ENCODE assay signal across 14 mouse cellular contexts in the genomic region with DNA sequence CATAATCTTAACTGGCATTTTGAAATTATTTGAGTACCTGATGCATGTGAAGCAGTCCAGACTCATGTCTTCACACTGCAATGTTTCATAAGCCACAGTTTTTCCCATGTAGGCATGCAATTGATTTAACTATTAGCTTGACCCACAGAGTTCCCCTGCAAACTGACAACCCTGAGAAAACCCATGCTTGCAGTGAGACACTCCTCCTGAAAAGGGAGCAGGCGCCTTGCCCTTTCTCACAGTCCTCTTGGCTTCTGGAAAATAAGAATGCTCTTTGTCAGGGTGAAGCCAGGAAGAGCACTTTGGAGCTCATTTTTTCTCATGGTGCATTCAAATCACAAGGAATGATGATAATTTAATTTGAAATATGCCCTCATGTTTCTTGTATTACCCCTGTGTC.
"Had no signal": no experiment of that assay in that cellular context is flagged by ENCODE, and none has a peak within 500 bp of the region (broad histone marks: within the 10 kb centered on the region; RNA-seq: fewer than 3 reads in every experiment).

No protein-coding gene starts in this region.

- H3K9ac ChIP-seq: kidney, embryonic 15.5 days; limb, embryonic 15.5 days; liver, embryonic 12.5 days; lung, embryonic 14.5 days; neural tube, embryonic 15.5 days had no signal

- H3K27ac ChIP-seq: limb, embryonic 15.5 days; liver, embryonic 12.5 days; midbrain, embryonic 10.5 days; neural tube, embryonic 15.5 days had no signal

- ATAC-seq: liver, embryonic 12.5 days had no signal

- DNase-seq: kidney, postnatal 25 days; layer of hippocampus, adult 9-11 months; layer of hippocampus, postnatal 36 days; lung, embryonic 14.5 days; lung, postnatal 10 days; lung, postnatal 4 days; midbrain, embryonic 14.5 days; thymus, postnatal 4 days had no signal

- H3K4me1 ChIP-seq: limb, embryonic 15.5 days; liver, embryonic 12.5 days; midbrain, embryonic 10.5 days had no signal

- H3K4me2 ChIP-seq: kidney, embryonic 15.5 days; limb, embryonic 15.5 days; liver, embryonic 12.5 days; lung, embryonic 14.5 days; neural tube, embryonic 15.5 days had no signal

- H3K9me3 ChIP-seq: kidney, embryonic 15.5 days; limb, embryonic 15.5 days; liver, embryonic 12.5 days; midbrain, embryonic 10.5 days; neural tube, embryonic 15.5 days had no signal

- H3K27me3 ChIP-seq: kidney, embryonic 15.5 days; limb, embryonic 15.5 days; liver, embryonic 12.5 days; neural tube, embryonic 15.5 days had no signal

- H3K36me3 ChIP-seq: kidney, embryonic 15.5 days; limb, embryonic 15.5 days; liver, embryonic 12.5 days; midbrain, embryonic 10.5 days; neural tube, embryonic 15.5 days had no signal

- H3K4me3 ChIP-seq: kidney, embryonic 15.5 days; limb, embryonic 15.5 days; liver, embryonic 12.5 days; midbrain, embryonic 10.5 days; myocyte; neural tube, embryonic 15.5 days had no signal
